Mouse (Mus musculus) ES-Bruce4 (cell line): ENCODE results near the gene Retreg3. TPM values are rescaled to one million over a fixed set of nuclear protein-coding genes. Genes with fewer than 3 reads are reported as not detected.
A peak's percentile ranks its signal among the peaks of the same experiment; 100 is the strongest.

ENCODE experiments used
- H3K27ac ChIP-seq: 2 replicates; pipeline ENCODE4 v1.5.1; 2012; ENCODE audit warnings: low read length, inconsistent platforms; ENCODE audit not compliant: insufficient read depth
- H3K27me3 ChIP-seq: 2 replicates; pipeline ENCODE4 v1.6.1; 2012; ENCODE audit warnings: mild to moderate bottlenecking, low read length, inconsistent platforms; ENCODE audit not compliant: control insufficient read depth, poor library complexity, insufficient read depth, severe bottlenecking
- H3K36me3 ChIP-seq: 2 replicates; pipeline ENCODE4 v1.6.1; 2012; ENCODE audit warnings: inconsistent platforms, mild to moderate bottlenecking, low read length, moderate library complexity; ENCODE audit not compliant: control insufficient read depth, poor library complexity, insufficient read depth, severe bottlenecking
- H3K4me1 ChIP-seq: one replicate; pipeline ENCODE4 v1.8.1; 2011; ENCODE audit warnings: low read length; ENCODE audit not compliant: control insufficient read depth, insufficient read depth
- H3K4me3 ChIP-seq: 2 replicates; pipeline ENCODE4 v1.5.1; 2011; ENCODE audit warnings: low read depth, mild to moderate bottlenecking, low read length
- H3K9ac ChIP-seq: 2 replicates; pipeline ENCODE4 v1.6.1; 2012; ENCODE audit warnings: low read depth, mild to moderate bottlenecking, inconsistent platforms; ENCODE audit not compliant: poor library complexity, severe bottlenecking
- H3K9me3 ChIP-seq: replicated peaks from 2 replicates; pipeline ENCODE4 v1.6.1; 2012; ENCODE audit warnings: mild to moderate bottlenecking, low read length, inconsistent platforms; ENCODE audit not compliant: control insufficient read depth, poor library complexity, insufficient read depth, severe bottlenecking
- CTCF ChIP-seq: IDR thresholded peaks from one replicate; pipeline ENCODE4 v1.8.1; 2011; ENCODE audit warnings: low read depth, low read length
- EP300 ChIP-seq: IDR thresholded peaks from 2 replicates; pipeline ENCODE4 v1.6.1; 2011; ENCODE audit warnings: low read depth, low read length; ENCODE audit not compliant: insufficient read depth
- POLR2A ChIP-seq: IDR thresholded peaks from one replicate; pipeline ENCODE4 v1.8.1; 2011; ENCODE audit warnings: low read length; ENCODE audit not compliant: insufficient read depth
- polyA plus RNA-seq: library from polyadenylated mRNA; stranded (reverse); fragments of >200 nt; gene quantifications from 2 replicates; pipeline ENCODE4 v1.2.4, GENCODE M21; 2011; ENCODE audit warnings: low read depth; ENCODE audit not compliant: missing spikeins, insufficient read depth, insufficient read length

Gene Retreg3
- polyA plus RNA-seq, 1 experiment, result 32.3 TPM

GRCm38 (mm10) chr11:101084811-101085210 lies 34.9 kb downstream of the Retreg3 start:
- peaks cover 3% of the 10 kb centered on the region for H3K4me1 ChIP-seq
- 0 out of 2 replicates have a peak, but pooled peaks cover 2% of the 10 kb centered on the region for H3K27me3 ChIP-seq
- H3K9me3 ChIP-seq, result no peaks in the 10 kb centered on the region
- no peak overlapping the region for H3K4me3 ChIP-seq
- H3K27ac ChIP-seq, result no peak overlapping the region
- no peak for TF ChIP-seq POLR2A
- TF ChIP-seq EP300, result no peak
- TF ChIP-seq CTCF, result no peak
- peaks cover 10% of the 10 kb centered on the region for H3K36me3 ChIP-seq
- no peak overlapping the region for H3K9ac ChIP-seq

- Histone ChIP-seq H3K9ac (no peak overlapping the region), H3K4me1 (peaks cover 3% of the 10 kb centered on the region), H3K36me3 (peaks cover 5% of the 10 kb centered on the region; the same call in 1 of the 2 replicates), H3K27me3 (0 out of 2 replicates have a peak, but pooled peaks cover 2% of the 10 kb centered on the region), H3K9me3 (no peaks in the 10 kb centered on the region), H3K27ac (no peak overlapping the region), H3K4me3 (no peak overlapping the region)
- TF ChIP-seq POLR2A, result no peak
- no peak for TF ChIP-seq CTCF
- TF ChIP-seq EP300, result no peak
These were observed 35.4 kb downstream of the Retreg3 start for GRCm38 (mm10) chr11:101084246-101084645.

GRCm38 (mm10) chr11:101083083-101083697 lies 36.5 kb downstream of the Retreg3 start:
- Histone ChIP-seq H3K4me3 (peak overlapping the region; percentile 81), H3K9ac (peak overlapping the region; percentile 75), H3K36me3 (no peaks in the 10 kb centered on the region), H3K27ac (no peak overlapping the region), H3K9me3 (no peaks in the 10 kb centered on the region), H3K27me3 (0 out of 2 replicates have a peak, but pooled peaks cover 2% of the 10 kb centered on the region), H3K4me1 (peaks cover 3% of the 10 kb centered on the region)
- TF ChIP-seq CTCF (no peak), POLR2A (no peak), EP300 (no peak)

GRCm38 (mm10) chr11:101082208-101083082 lies 37.2 kb downstream of the Retreg3 start, which contains the start of gene Coasy:
Coasy (plus strand) TSS chr11:101082565.
- peak within 1 kb of the TSS; percentile 85 for H3K4me3 ChIP-seq
- TF ChIP-seq EP300 (no peak), CTCF (no peak), POLR2A (peak; percentile 52)
- H3K4me1 ChIP-seq, result peaks cover 3% of the 10 kb centered on the region
- H3K27ac ChIP-seq, result 0 out of 2 replicates have a peak within 1 kb of the TSS, but pooled peaks have one; percentile 11
- no peaks in the 10 kb centered on the region for H3K9me3 ChIP-seq
- peak within 1 kb of the TSS; percentile 75 for H3K9ac ChIP-seq
- no peaks in the 10 kb centered on the region for H3K36me3 ChIP-seq
- H3K27me3 ChIP-seq, result 0 out of 2 replicates have a peak, but pooled peaks cover 2% of the 10 kb centered on the region

GRCm38 (mm10) chr11:101081659-101082058 lies 38.0 kb downstream of the Retreg3 start:
- Histone ChIP-seq H3K4me1 (peaks cover 3% of the 10 kb centered on the region), H3K27ac (no peak overlapping the region), H3K9ac (peak overlapping the region; percentile 75), H3K9me3 (no peaks in the 10 kb centered on the region), H3K4me3 (peak overlapping the region; percentile 85; the same call in 1 of the 2 replicates), H3K27me3 (0 out of 2 replicates have a peak, but pooled peaks cover 2% of the 10 kb centered on the region), H3K36me3 (no peaks in the 10 kb centered on the region)
- TF ChIP-seq CTCF (no peak), POLR2A (no peak), EP300 (no peak)

- H3K9ac ChIP-seq, result no peak overlapping the region
- no peaks in the 10 kb centered on the region for H3K36me3 ChIP-seq
- H3K27ac ChIP-seq, result no peak overlapping the region
- H3K4me1 ChIP-seq, result peaks cover 2% of the 10 kb centered on the region
- H3K27me3 ChIP-seq, result 0 out of 2 replicates have a peak, but pooled peaks cover 2% of the 10 kb centered on the region
- H3K4me3 ChIP-seq, result no peak overlapping the region
- no peak for TF ChIP-seq EP300
- TF ChIP-seq POLR2A, result no peak
- TF ChIP-seq CTCF, result no peak
- no peaks in the 10 kb centered on the region for H3K9me3 ChIP-seq
These were observed 39.3 kb downstream of the Retreg3 start for GRCm38 (mm10) chr11:101080421-101080820.
